Mouse (Mus musculus) right cerebral cortex, adult 18-20 months (tissue): Measurements from ENCODE around the gene Khdc1c.
"Not testable (repeated sequence)": the region's sequence is repeated elsewhere in the genome, so short reads cannot be mapped to it uniquely, and the experiment has no call there.

ENCODE experiments used
- DNase-seq: peaks from one replicate; pipeline ENCODE4 v3.0.0; 2022; ENCODE audit warnings: mixed read lengths

Gene Khdc1c

GRCm38 (mm10) chr1:21368031-21368430 is at the start of gene Khdc1c:
Gene Khdc1c, plus strand, starts transcription at chr1:21368331.
- DNase-seq, result not testable (repeated sequence)

- DNase-seq, result not testable (repeated sequence)
Observed at GRCm38 (mm10) chr1:21320271-21320670, 47.9 kb upstream of the Khdc1c start.

GRCm38 (mm10) chr1:21321656-21322055 is 46.5 kb upstream of the Khdc1c start:
- no peak for DNase-seq

DNA sequence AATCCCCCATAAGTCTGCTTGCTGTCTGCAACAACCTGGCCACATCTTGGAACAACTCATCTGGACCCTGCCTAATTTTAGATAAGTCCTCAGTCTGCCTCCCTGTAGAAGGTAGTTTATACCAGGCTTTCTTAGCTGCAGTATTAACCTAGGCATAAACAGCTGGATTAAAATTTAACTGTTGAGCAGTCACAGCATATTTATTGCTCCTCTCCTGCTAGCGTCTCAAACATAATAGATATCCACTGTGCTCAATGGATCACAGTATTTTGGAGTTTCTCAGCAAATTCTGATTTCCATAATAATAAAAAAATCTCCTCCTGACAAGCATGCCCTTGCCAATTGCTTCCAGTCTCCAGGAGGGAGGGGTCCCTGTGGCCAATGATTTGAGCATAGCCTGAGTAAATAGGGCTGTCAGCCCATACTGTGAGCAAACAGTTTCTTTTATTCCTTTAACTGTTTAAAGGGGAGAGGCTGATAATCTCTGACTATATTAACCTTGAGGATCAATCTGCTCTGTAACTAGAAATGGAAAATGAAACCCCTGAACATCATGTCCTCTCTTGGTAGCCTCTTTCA is 44.0 kb upstream of the Khdc1c start:
- no peak for DNase-seq

DNA sequence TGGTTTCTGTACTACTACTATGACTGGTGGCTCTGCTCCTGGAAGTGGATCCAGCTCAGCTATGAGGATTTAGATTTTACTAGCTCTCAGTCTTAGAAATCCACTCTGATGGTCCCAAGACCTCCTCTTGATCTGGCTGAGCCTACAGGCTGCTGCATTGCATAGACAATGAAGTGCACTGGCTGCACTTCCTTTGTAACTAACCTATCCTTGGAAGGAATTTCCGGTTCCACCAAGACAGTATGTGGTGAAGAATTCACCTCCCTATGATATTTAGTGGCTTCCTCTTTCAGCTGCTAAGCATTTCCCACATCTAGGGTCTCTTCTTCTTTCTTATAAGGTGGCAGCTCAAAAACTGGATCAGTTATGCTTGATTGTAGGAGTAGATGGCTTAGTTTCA is 43.5 kb upstream of the Khdc1c start:
- no peak for DNase-seq

- DNase-seq, result no peak
Observed at GRCm38 (mm10) chr1:21326733-21327132, 41.4 kb upstream of the Khdc1c start.

DNA sequence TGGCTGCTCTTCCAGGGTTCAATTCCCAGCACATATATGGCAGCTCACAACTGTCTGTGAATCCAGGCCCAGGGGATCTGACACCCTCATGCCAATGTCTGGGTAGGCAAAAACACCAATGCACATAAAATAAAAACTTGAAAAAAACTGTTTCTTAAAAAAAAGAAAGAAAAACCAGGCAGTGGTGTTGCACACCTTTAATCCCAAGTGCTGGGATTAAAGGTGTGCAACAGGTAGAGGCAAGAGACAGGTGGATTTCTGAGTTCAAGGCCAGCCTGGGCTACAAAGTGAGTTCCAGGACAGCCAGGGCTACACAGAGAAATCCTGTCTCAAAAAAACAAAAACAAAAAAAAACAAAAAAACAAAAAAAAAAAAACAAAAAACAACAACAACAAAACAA is 37.0 kb upstream of the Khdc1c start:
- DNase-seq, result not testable (repeated sequence)

DNA sequence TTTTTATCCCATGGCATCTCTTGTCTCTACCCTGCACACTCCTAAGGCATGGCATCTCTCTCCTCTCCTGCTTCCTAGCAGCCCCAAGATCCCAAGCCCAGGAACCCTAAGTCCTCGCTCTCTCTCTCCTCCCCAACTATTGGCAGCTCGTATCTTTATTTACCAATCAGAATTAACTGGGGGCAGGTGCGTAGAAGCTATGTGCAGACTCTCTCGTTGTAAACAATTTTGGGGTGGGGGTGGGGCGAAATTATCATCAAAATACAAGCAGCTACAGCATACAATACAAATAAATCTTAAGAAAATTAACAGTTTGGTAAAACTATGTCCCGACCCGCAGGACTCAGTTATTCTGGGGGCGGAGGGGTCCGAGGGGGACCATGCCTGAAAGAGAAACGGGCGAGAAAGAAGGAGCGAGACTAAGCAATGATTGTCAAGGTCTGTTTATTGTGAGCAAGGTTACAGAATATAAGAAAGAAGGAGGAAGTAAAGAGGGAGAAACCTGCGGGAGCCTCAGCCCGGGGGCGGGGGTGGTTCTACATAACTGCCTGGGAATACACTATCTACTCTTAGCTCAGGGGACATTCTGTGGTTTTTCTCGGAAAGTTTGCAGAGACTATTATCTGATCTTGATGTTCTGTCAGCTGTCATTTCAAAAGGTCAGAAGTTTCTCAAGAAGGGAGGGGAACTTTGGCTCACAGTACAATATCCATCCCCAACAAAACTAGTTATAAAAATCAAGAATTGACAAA is 34.7 kb upstream of the Khdc1c start:
- no peak for DNase-seq

DNA sequence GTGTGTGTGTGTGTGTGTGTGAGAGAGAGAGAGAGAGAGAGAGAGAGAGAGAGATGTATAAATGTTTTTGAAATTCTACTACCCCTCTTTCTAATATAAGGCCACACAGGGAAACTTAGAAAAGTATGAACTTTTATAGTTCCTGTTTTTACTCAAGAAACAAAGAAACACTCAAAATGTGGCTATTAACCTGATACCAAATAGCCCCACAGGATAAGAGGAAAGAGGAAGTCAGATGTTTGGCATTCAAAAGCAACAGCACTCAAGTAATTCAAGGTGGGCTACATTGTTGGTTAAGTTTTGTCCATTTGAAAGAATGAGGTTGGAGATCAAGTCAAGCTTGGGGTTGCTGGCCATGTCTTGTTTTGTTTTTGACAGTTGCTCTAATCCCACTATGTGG is 32.3 kb upstream of the Khdc1c start:
- DNase-seq, result no peak

GRCm38 (mm10) chr1:21340745-21341144 is 27.4 kb upstream of the Khdc1c start:
- no peak for DNase-seq

- peak; percentile 42 for DNase-seq
Observed at GRCm38 (mm10) chr1:21344253-21344652, 23.9 kb upstream of the Khdc1c start.

DNA sequence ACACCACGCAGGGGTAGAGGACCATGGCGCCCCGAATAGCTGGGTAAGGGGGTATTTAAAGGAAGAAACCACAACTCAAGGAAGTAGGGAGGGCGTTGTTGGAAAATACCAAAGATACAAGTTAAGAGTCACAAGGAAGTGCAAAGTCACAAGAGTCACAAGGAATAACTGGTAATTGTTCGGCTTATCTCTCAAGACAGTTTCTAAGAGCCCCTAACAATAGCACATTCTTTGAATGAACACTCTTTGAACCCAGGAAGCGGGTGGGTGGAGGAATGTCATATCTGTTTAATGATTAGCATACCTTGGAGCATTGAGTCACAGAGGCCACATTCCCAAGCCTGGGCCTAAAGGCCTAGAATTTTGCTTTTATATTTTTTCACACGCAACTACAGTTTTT is 23.4 kb upstream of the Khdc1c start:
- DNase-seq, result not testable (repeated sequence)

- no peak for DNase-seq
Observed at GRCm38 (mm10) chr1:21349341-21349740, 18.8 kb upstream of the Khdc1c start, which contains the start of gene Khdc1a. Gene Khdc1a, plus strand, starts transcription at chr1:21349641.

DNA sequence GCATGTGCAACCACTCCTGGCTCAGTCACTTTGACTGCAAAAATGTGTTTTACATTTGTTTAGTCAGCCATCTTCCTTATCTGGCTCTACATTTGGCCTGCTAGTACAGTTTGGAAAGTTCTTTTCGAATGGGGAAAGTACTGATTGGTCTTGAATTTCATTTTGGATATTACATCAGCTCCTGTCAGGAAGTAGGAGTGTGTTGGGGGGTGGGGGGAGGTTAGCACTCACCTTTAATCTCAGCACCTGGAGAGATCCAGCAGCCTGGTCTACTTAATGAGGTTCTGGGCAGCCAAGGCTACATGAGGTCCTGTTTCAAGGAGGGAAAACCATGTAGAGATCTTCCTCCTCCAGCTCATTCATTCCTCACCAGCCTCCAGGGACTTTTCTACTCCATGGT is 15.1 kb downstream of the Khdc1c start, which contains the start of gene Khdc1b:
Gene Khdc1b, plus strand, starts transcription at position 301 of the 400 bp plus-strand sequence.
- DNase-seq, result no peak

DNA sequence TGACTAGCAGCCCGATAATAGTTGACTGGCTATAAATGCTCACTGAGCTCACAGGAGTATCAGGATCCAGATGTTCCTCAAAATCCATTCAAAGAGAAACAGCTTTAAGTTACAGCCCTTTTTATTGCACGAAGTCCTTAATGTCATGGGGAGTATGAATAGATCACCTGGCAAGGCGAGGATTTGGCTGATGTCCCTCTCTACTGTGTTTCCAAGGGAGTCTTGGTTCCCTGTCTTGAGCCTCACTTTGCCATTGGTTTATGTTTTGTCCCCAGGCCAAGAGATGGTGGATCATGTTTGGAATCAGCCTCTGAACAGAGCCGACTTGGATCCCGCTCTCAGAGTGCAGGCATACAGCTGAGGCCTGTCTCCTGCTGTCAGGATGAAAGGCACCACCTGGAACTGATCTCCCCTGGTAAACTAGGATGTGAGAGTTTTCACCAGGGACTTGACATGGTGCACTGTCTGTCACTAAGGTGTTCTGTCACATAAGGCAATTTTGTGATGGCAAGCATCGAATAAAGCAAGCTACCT is 23.1 kb downstream of the Khdc1c start:
- no peak for DNase-seq

- DNase-seq, result no peak
Observed at GRCm38 (mm10) chr1:21402804-21403203, 34.7 kb downstream of the Khdc1c start.

GRCm38 (mm10) chr1:21407266-21407665 is 39.1 kb downstream of the Khdc1c start:
- no peak for DNase-seq

DNA sequence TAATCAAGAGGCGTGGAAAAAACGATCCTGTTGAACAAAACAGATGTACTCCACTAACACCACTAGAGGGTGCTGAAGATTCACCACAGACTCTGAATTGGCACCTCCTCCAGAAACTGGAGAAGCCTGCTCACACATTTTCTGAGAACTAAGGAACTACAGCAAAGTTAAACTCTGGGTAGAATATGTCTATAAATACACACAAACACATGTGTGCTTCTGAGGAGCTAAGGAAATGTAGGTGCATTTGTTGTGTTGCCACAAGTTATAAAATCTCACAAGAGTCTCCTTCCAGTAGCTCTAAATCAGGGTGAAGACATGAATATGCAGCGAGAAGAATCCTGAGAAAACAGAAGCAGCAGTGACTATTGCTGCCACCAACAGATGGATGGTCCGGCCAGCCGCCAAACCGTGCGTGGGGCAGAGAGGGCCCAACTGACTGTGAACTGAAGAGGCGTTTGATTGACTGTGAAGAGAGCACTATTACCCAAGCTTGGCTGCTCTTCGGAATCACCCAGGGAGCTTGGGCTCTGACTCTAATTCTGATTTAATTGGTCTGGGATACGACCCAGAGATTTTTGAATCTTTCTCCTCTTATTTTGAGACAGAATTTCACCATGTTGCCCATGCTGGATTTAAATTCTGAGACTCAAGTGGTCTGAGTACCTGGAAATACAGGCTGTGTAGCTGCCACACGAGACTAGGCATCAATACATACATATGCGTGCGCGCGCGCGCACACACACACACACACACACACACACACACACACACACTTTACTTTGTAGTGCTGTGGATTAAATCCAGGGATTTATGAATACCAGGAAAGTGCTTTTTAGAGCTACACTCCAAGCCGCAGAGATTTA is 43.4 kb downstream of the Khdc1c start:
- peak; percentile 87 for DNase-seq

DNA sequence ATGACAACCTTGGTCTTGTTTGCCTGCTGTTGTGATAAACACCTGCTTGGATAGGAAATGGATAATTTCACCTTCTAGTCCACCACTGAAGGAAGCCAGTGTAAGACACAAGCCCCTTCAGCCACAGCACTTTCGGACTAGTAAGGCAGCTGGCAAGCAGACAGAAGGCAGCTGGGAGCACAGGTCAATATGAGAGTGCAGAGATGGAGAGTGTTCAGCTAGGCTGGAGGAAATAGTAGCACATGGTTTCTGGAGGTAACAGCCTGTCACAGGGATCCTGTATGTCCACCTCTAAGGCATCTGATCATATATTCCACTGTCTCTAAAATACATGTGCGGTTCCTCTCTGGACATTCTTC is 44.0 kb downstream of the Khdc1c start:
- DNase-seq, result no peak

GRCm38 (mm10) chr1:21419370-21419769 is 51.2 kb downstream of the Khdc1c start:
- DNase-seq, result peak; percentile 37
